Mouse (Mus musculus): ENCODE measurements around the gene Rtl10.
A peak's percentile ranks its signal among the peaks of the same experiment; 100 is the strongest.

Gene Rtl10

GRCm38 (mm10) chr16:18498558-18498990 lies at the start of gene Rtl10, which contains the start of gene Gnb1l:
TSS of gene Rtl10 (plus strand) at chr16:18498901.
TSS of gene Gnb1l (plus strand) at chr16:18498713.
- DNase-seq (ENCODE audit: extremely low spot score, low read depth, low spot score) = peak; percentile 73

GRCm38 (mm10) chr16:18449005-18449404 lies 49.7 kb upstream of the Rtl10 start:
- DNase-seq (ENCODE audit: extremely low spot score, low read depth, low spot score) = no peak

GRCm38 (mm10) chr16:18451486-18452181 lies 47.1 kb upstream of the Rtl10 start:
- no peak for DNase-seq (ENCODE audit: extremely low spot score, low read depth, low spot score)

- DNase-seq (ENCODE audit: extremely low spot score, low read depth, low spot score) = no peak
Observed at GRCm38 (mm10) chr16:18452361-18452862, 46.3 kb upstream of the Rtl10 start.

GRCm38 (mm10) chr16:18453846-18454245 lies 44.9 kb upstream of the Rtl10 start:
- DNase-seq (ENCODE audit: extremely low spot score, low read depth, low spot score) = no peak

- DNase-seq (ENCODE audit: extremely low spot score, low read depth, low spot score) = no peak
Observed at GRCm38 (mm10) chr16:18455407-18455806, 43.3 kb upstream of the Rtl10 start.

GRCm38 (mm10) chr16:18458661-18459060 lies 40.0 kb upstream of the Rtl10 start:
- DNase-seq (ENCODE audit: extremely low spot score, low read depth, low spot score) = no peak

- no peak for DNase-seq (ENCODE audit: extremely low spot score, low read depth, low spot score)
Observed at GRCm38 (mm10) chr16:18459335-18459954, 39.3 kb upstream of the Rtl10 start.

GRCm38 (mm10) chr16:18459955-18460370 lies 38.7 kb upstream of the Rtl10 start:
- peak; percentile 8 for DNase-seq (ENCODE audit: extremely low spot score, low read depth, low spot score)

GRCm38 (mm10) chr16:18460826-18461225 lies 37.9 kb upstream of the Rtl10 start:
- DNase-seq (ENCODE audit: extremely low spot score, low read depth, low spot score) = no peak

- DNase-seq (ENCODE audit: extremely low spot score, low read depth, low spot score) = no peak
Observed at GRCm38 (mm10) chr16:18462031-18462430, 36.7 kb upstream of the Rtl10 start.

- DNase-seq (ENCODE audit: extremely low spot score, low read depth, low spot score) = no peak
Observed at GRCm38 (mm10) chr16:18462598-18462997, 36.1 kb upstream of the Rtl10 start.

GRCm38 (mm10) chr16:18464271-18464670 lies 34.4 kb upstream of the Rtl10 start:
- DNase-seq (ENCODE audit: extremely low spot score, low read depth, low spot score) = no peak

- DNase-seq (ENCODE audit: extremely low spot score, low read depth, low spot score) = no peak
Observed at GRCm38 (mm10) chr16:18470829-18471228, 27.9 kb upstream of the Rtl10 start.

- DNase-seq (ENCODE audit: extremely low spot score, low read depth, low spot score) = no peak
Observed at GRCm38 (mm10) chr16:18471381-18471955, 27.2 kb upstream of the Rtl10 start.

- no peak for DNase-seq (ENCODE audit: extremely low spot score, low read depth, low spot score)
Observed at GRCm38 (mm10) chr16:18471976-18472375, 26.7 kb upstream of the Rtl10 start.

GRCm38 (mm10) chr16:18472416-18472815 lies 26.3 kb upstream of the Rtl10 start:
- no peak for DNase-seq (ENCODE audit: extremely low spot score, low read depth, low spot score)

- DNase-seq (ENCODE audit: extremely low spot score, low read depth, low spot score) = no peak
Observed at GRCm38 (mm10) chr16:18472976-18473375, 25.7 kb upstream of the Rtl10 start.

GRCm38 (mm10) chr16:18474021-18474420 lies 24.7 kb upstream of the Rtl10 start:
- no peak for DNase-seq (ENCODE audit: extremely low spot score, low read depth, low spot score)

- no peak for DNase-seq (ENCODE audit: extremely low spot score, low read depth, low spot score)
Observed at GRCm38 (mm10) chr16:18477996-18478395, 20.7 kb upstream of the Rtl10 start.

- no peak for DNase-seq (ENCODE audit: extremely low spot score, low read depth, low spot score)
Observed at GRCm38 (mm10) chr16:18479667-18480066, 19.0 kb upstream of the Rtl10 start.

GRCm38 (mm10) chr16:18480933-18481485 lies 17.7 kb upstream of the Rtl10 start:
- DNase-seq (ENCODE audit: extremely low spot score, low read depth, low spot score) = no peak
